Mouse (Mus musculus) A20 (cell line): ENCODE results near the gene Hmg20b.
A peak's percentile ranks its signal among the peaks of the same experiment; 100 is the strongest.

Source experiments
- DNase-seq: peaks from one replicate; pipeline ENCODE4 v3.0.0-alpha.2; 2011; ENCODE audit warnings: low read depth, low spot score

Hmg20b gene

GRCm38 (mm10) chr10:81305663-81306062, 44.6 kb downstream of the Hmg20b start:
- no peak for DNase-seq

GRCm38 (mm10) chr10:81304597-81305238, 45.6 kb downstream of the Hmg20b start:
- peak; percentile 71 for DNase-seq

DNA sequence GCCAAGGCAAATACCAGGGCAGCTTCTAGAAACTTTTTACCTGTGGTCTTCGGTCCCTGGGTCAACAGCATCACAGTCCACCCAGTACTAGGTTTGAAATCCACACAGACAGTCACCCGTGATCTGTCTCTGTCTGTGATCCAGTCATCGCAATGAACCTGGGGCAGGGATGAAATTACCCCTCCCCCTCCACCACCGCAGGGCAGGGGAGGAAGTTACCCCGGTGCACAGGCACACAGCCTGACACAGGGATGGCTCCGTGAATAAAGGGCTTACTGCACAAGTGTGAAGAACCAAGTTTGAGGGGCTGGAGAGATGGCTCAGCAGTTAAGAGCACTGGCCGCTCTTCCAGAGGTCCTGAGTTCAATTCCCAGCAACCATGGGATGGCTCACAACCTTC, 46.5 kb downstream of the Hmg20b start:
- DNase-seq: peak; percentile 45

DNA sequence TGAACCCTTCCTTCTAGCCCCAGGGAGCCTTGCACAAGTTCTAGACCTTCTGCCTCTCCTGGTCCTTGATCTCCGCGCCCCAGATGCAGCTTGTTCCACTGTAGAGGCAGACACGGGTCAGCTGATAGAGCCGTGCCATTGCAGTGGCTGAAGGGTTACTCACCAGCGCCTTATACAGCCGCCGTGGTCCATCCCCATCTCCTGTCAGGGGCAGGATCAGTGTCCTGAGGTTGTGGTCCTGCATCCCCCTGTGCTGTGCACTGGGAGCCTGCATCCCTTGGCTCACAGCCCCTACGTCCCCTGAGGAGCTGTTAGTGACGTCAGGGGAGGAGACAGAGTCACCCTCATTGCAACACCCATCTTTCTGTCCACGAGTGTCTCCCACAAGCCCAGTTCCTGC, 47.0 kb downstream of the Hmg20b start:
- DNase-seq: peak; percentile 19

DNA sequence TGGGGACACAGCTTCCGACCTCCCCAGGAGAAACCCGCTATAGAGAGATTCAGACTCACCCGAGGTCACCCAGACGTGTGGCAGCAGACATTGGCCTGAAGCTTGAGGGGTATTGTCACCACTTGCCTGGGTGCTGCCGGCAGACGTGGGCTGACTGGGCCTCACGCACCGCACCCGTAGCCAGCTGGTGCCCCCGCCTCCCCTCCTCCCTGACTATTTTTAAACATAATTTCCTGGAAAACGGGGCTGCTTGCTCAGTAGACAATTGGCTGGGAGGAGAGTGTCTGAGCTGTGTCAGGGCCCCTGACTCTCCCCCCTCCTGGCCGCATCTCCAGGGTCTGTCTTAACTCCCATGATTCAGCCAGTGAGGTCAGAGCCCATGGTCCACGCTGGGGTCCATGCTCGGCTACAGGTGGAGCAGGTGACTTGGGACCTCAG, 47.5 kb downstream of the Hmg20b start:
- DNase-seq: no peak

GRCm38 (mm10) chr10:81302288-81302687, 48.0 kb downstream of the Hmg20b start:
- no peak for DNase-seq

DNA sequence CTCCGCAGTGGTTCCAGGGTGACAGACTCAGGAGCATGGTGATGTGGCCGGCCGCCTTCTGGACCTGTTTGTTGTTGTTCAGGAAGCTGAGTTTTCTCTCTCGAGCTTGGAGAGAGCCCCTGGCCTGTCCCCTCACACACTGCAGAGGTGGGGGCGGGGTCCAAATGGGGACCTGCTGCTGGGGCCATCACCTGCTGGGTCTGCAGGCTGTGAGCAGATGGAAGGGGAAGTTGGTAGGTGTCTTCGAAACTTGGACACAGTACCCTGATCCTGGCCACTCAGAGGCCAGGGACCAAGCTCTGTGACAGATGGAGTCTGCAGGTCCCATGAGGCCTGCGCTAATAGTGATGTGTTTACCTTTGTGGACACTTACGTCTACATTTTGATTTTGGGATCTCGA, 49.0 kb downstream of the Hmg20b start:
- DNase-seq: peak; percentile 88

- DNase-seq: peak; percentile 45
These were observed 49.9 kb downstream of the Hmg20b start for GRCm38 (mm10) chr10:81300352-81300907.

DNA sequence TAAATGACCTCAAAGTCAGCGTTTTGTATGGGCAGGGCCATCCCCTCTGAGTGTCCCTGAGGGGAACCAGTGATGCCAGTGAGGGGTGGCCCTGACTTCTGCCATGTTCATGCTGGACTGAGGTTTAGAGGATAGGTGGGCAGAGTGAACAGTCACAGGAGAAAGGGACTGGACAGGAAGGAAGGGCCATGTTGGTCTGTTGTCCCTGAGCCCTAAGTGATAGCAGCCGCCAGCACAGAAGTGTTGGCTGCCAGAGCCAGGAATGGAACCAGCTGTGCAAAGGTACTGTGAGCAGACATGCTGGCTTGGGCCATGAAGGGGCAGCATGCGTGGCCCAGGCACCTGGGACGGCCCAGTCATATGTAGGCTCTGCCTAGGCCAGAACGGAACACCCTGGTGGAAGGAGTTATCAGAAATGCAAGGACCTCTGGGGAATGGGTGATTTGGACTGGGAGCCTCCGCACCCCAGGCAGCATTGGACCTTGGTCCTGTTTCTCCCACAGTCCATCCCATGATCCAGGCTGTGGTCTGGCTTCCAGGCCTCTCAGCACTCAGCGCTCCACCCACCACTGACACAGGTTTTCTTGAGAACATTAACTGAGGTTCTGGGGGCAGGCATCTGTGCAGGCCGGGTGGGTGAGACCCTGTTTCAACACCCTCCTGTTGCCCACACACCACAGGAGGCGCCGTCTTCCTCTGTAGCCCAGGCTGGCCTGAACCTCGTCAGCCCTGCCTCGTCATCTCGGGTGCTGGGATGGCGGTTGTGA, 50.5 kb downstream of the Hmg20b start:
- DNase-seq: peak; percentile 49

- peak; percentile 93 for DNase-seq
These were observed 51.7 kb downstream of the Hmg20b start for GRCm38 (mm10) chr10:81298369-81299100.

DNA sequence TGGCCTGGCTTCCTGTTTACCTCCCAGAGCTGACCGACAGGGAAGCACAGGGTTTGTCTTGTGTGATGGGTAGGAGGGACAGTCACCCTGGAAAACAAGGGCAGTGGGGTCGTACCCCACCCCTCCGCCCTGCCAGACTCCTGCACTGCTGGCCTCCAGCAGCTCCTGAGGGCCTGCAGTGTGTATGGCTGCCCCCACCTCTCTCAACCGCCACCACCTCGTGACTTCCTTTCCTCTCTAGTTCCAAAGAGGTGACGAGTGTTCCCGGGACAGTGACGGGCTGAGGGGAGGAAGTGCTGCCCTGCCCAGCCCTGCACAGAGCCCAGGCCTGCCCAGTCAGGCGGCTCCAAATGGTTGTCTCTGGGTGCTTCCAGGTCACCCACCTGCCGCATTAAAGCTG, 52.4 kb downstream of the Hmg20b start:
- DNase-seq: peak; percentile 83

DNA sequence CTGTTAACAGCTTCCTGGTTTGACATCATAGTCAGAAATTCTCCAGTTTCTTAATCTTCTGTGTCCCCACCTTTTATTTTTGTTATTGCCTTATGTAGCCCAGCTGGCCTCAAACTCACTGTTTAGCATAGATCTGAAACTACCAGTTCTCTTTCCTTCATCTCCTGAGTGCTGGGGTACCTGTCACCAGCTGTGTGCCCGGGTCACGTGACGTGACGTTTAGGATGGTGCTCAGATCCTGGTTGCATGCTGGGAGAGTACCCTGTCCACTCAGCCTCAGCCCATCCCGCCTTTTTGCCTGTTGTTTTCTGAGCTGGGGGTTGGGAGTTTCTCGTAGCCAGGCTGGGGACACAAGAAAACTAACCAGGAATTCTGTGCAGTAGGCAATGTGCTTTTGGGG, 53.0 kb downstream of the Hmg20b start:
- DNase-seq: peak; percentile 88
